Mouse (Mus musculus) gastrocnemius, postnatal 4 days (tissue): ENCODE data around the gene Ppm1g. TPM values are rescaled to one million over a fixed set of nuclear protein-coding genes. Genes with fewer than 3 reads are reported as not detected.
"Not testable (repeated sequence)": the region's sequence is repeated elsewhere in the genome, so short reads cannot be mapped to it uniquely, and the experiment has no call there.

Experiments used
- DNase-seq, 2 experiments: peaks; one replicate each; pipeline ENCODE4 v3.0.0; 2021 to 2022; ENCODE audit warnings: low spot score in 2 of 2, mixed read lengths in 2 of 2
- total RNA-seq, 2 experiments: library from RNA; stranded (reverse); gene quantifications; 2 replicates each; pipeline ENCODE4 v1.2.3; 2021

Gene Ppm1g
- total RNA-seq, 2 experiments from 2014 or later, result 55.3 to 63.8 TPM

DNA sequence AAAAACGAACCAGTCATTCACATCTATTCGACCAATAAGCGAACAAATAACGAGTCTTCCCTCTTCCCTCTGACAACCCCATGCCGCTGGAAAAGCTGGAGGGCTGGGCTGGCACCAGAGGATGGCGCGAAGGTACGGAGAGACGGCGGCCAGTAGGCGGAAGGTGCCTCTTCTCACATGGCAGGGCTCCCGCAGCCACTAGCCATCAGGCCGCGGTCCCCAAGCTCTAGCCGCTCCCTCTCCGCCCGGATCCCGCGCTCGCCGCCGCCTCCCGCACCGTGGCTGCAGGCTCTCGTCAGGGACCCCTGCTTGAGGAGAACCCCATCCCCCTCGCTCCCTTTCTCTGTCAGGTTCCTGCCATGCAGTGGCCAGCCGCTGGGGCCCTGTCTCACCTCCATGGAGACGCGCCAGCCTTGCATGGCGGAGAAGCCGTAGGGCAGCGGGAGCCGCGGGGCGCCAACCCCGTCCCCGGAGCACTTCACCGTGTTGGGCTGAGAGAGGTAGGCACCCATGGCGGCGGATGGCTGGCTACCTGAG, 508 bp downstream of the Ppm1g start:
- peak; percentile 43 to 59 for DNase-seq

GRCm38 (mm10) chr5:31219474-31219873, 1.0 kb downstream of the Ppm1g start:
- no peak for DNase-seq

DNA sequence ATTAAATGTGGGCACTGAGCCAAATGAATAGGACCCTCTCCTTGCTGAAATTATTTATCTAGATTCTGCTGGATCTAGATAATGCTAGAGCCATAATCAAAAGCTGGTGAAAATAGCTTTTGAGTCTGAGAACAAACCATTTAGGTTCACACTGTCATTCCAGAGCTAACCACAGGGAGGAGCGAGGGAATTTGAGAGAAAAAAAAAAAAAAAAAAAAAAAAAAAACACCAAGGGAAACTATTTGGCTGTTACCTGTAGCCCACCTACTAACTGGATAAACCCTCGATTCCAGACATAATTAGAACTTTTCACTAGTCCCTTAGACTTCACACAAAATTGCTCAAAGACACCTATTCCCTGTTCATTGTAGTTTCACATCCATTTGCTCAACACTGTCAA, 1.4 kb downstream of the Ppm1g start:
- no peak for DNase-seq

GRCm38 (mm10) chr5:31218294-31218693, 2.2 kb downstream of the Ppm1g start:
- DNase-seq, result no peak

DNA sequence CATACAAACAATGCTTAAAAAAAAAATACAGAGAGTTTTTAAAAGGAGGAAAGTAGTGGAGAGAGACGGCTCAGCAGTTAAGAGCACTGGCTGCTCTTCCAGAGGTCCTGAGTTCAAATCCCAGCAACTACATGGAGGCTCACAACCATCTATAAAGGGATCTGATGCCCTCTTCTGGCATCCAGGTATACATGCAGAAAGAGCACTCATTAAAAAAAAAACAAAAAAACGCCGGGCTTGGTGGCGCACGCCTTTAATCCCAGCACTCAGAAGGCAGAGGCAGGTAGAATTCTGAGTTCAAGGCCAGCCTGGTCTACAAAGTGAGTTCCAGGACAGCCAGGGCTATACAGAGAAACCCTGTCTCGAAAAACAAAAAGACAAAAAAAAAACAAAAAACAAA, 3.9 kb downstream of the Ppm1g start:
- DNase-seq, result not testable (repeated sequence)

DNA sequence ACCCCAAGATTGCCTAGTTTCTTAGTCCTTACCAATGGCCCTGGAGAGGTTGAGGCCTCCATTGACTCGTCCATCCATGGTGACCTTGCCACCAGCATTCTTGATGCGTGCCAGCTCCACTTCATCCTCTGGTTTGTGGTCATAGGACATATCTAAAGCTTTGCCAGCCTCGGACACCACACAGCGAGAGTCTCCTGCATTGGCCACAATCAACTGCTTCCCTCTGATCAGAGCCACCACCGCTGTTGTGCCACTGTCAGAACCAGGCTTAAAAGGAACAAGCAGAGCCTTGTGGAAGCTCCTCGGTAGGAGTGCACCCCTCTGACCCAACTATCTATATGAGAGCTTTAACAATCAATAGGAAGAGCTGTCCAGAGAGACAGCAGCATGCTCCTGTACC, 16.1 kb downstream of the Ppm1g start:
- no peak for DNase-seq

- DNase-seq, result no peak
Observed at GRCm38 (mm10) chr5:31203866-31204265, 16.6 kb downstream of the Ppm1g start.

DNA sequence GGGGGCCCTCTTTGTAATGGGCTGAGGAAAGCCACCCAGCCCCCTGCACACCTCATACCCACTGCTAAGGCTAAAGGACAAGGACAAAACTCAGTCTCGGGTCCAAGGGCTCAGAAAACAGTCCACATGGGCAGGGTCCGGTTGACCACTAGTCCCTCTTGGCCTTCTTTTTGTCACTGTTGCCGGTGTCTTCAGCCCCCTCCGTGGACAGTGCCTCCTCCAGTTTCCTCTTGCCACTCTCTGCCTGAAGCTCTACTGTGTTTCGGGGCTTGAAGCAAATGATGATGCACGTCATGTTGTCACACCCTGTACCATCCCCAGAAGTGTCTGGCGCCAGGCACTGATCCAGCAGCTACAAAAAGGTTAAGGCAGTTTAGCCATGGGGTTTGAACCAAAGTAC, 17.6 kb downstream of the Ppm1g start:
- no peak for DNase-seq

DNA sequence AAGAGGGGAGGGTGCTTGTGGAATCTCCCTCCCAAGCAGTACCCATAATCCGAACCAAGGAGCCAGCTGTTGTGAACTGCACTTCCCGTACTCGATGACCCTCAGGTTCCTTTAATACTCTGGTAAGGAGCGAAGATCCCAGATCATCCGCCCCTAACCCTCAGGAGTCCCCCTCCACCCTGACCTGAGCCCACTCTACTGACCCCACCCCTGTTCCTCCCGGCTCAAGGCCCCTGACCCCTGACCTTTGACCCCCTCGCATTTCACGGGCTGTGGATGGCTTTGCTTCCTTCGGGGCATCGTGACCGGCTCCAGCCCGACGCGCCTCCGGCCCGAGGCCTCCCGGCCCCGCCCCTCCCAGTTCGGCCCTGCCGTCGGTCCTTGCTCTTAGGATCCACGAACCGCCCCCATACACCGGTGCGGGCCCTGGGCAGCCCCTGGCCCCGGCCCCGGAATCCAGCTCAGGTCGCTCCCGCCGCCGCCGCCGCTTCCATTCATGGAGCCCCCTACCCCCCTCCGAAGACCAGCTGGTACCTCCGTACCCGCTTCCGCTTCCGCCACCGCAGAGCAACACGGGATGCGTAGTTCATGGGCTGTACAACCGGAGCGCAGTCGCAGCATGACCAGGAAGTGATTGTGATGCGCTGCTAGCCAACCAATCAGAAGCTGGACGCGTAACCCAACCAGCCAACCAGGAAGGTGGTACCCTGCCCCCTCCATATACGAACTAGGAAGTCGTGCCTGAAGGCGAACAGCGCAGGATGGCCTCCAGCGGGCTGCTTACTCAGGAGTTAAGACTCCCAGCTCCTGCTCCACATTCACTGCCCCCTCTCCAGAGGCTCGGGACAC, 18.5 kb downstream of the Ppm1g start, which contains the start of gene Zfp513:
Zfp513 (minus strand) TSS at position 562 of the 849 bp plus-strand sequence.
- peak; percentile 82 to 92 for DNase-seq

GRCm38 (mm10) chr5:31201042-31201741, 19.3 kb downstream of the Ppm1g start:
- DNase-seq, result no peak

- DNase-seq, result no peak
Observed at GRCm38 (mm10) chr5:31200327-31200768, 20.1 kb downstream of the Ppm1g start.

- DNase-seq, result no peak
Observed at GRCm38 (mm10) chr5:31199893-31200292, 20.6 kb downstream of the Ppm1g start.

DNA sequence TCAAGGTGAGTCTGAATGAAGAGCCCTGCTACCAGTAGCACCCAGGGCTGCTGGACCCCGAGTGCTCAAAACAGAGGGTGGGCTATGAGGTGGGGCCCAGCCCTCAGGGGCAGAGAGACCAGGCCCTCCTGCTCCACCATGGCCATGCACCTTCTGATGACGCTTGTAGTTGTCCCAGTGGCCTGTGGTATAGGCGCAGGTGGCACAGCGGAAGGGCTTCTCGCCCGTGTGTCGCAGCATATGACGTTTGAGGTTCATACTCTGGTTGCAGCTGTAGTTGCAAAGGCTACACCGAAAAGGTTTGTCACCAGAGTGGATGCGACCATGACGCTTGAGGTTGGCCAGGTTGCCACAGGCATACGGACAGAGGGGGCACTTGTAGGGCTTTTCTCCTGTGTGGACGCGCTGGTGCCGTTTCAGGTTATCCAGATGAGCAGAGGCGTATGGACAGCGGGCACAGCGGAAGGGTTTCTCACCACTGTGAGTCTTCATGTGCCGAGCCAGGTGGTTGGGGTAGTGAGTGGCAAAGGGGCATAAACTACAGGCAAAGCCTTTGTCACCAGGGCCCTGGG, 21.1 kb downstream of the Ppm1g start:
- DNase-seq, result no peak

GRCm38 (mm10) chr5:31198616-31199320, 21.7 kb downstream of the Ppm1g start:
- no peak for DNase-seq

DNA sequence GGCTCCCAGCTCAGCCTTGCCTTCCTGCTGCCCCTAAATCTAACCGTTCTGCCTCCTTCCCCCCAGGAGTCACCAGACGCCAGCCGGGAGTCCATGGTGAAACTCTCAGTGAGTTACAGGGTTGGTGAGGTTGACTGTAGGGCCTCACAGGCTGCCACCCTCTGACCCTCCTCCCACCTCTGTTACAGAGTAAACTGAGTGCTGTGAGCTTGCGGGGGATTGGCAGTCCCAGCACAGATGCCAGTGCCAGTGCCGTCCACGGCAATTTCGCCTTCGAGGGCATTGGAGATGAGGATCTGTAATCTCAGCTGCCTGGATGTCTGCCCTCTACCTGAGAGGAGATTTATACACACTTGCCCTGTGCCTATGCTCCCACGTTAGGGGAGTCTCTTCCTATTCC, 22.3 kb downstream of the Ppm1g start:
- DNase-seq, result no peak

DNA sequence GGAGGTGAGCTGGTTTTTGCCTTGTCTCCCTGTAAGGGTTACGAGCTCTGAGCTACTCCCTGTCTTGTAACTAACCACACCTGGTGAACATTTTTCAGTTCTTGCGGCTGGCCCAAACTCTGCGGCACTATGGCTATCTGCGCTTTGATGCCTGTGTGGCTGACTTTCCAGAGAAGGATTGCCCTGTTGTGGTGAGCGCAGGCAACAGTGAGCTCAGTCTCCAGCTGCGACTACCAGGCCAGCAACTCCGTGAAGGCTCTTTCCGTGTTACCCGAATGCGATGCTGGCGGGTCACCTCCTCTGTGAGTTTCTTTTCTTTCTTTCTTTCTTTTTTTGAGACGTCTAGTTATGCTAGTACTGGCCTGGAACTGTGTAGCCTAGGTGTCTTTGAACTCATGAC, 23.4 kb downstream of the Ppm1g start:
- DNase-seq, result no peak

GRCm38 (mm10) chr5:31196207-31196606, 24.3 kb downstream of the Ppm1g start:
- no peak for DNase-seq

DNA sequence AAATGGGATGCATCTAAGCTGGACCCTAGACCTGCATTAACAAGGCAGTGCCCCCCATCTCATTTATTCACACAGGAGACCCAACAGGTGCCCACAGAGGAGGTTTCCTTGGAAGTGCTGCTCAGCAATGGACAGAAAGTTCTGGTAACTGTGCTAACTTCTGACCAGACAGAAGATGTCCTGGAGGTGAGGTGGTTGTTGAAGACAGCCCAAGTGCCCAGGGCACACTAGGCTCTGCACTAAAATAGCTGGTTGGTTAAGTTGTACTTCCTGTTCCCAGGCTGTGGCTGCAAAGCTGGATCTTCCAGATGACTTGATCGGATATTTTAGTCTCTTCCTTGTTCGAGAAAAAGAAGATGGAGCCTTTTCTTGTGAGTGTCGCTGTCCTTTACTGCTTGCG, 24.8 kb downstream of the Ppm1g start:
- DNase-seq, result no peak

GRCm38 (mm10) chr5:31194486-31195485, 25.7 kb downstream of the Ppm1g start:
- DNase-seq, result no peak
